Mouse (Mus musculus) megakaryocyte-erythroid progenitor cell, adult 5-6 weeks (primary cell): ENCODE data around the gene Baz2b. TPM values are rescaled to one million over a fixed set of nuclear protein-coding genes. Genes with fewer than 3 reads are reported as not detected.
"Not testable (repeated sequence)": the region's sequence is repeated elsewhere in the genome, so short reads cannot be mapped to it uniquely, and the experiment has no call there.

Source experiments
- ATAC-seq: replicated peaks from 2 replicates; pipeline ENCODE4 v1.8.0; 2016; ENCODE audit warnings: mild to moderate bottlenecking, inconsistent platforms; ENCODE audit not compliant: severe bottlenecking, poor library complexity, low FRiP score, low TSS enrichment
- total RNA-seq, 2 experiments: library from RNA; stranded (forward) in 1 of 2; stranded (reverse) in 1 of 2; fragments of 200-1000, 215-1000 nt in 1 of 2; fragments of >200 nt in 1 of 2; fragmentation: Nextera tagmentation in 1 of 2; gene quantifications; 2 replicates each; pipeline ENCODE4 v1.2.3; 2014 to 2017

The Baz2b gene
- total RNA-seq, 2 experiments from 2014 or later = 68.8 to 82.5 TPM

- peak; percentile 53 for ATAC-seq
These were observed 70.9 kb downstream of the Baz2b start for GRCm38 (mm10) chr2:60138751-60139162.

- ATAC-seq = no peak
These were observed 73.8 kb downstream of the Baz2b start for GRCm38 (mm10) chr2:60135796-60136195.

- not testable (repeated sequence) for ATAC-seq
These were observed 74.7 kb downstream of the Baz2b start for GRCm38 (mm10) chr2:60134958-60135357.

GRCm38 (mm10) chr2:60133072-60133471, 76.6 kb downstream of the Baz2b start:
- no peak for ATAC-seq

- ATAC-seq = no peak
These were observed 77.2 kb downstream of the Baz2b start for GRCm38 (mm10) chr2:60132269-60133042.

- no peak for ATAC-seq
These were observed 81.0 kb downstream of the Baz2b start for GRCm38 (mm10) chr2:60128631-60129030.

GRCm38 (mm10) chr2:60126831-60127230, 82.8 kb downstream of the Baz2b start:
- ATAC-seq = no peak

DNA sequence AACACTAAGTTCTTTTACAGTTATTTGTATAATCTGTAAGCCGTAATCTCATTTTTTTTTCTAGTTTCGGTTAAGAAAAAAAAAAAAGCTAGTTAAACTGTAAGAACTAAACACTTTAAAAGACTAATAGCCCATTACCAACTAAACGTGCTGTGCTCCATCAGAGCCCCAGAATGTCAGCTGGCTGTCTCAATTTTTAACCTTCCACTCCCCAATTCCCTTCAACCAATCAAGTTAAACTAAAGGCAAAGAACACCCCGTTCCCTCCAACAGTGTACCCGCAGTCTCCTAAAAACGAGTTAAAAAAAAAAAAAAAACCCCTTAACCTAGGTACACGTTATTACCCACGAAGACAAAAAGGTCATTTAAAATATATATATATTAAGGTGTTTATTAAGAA, 83.3 kb downstream of the Baz2b start:
- no peak for ATAC-seq

DNA sequence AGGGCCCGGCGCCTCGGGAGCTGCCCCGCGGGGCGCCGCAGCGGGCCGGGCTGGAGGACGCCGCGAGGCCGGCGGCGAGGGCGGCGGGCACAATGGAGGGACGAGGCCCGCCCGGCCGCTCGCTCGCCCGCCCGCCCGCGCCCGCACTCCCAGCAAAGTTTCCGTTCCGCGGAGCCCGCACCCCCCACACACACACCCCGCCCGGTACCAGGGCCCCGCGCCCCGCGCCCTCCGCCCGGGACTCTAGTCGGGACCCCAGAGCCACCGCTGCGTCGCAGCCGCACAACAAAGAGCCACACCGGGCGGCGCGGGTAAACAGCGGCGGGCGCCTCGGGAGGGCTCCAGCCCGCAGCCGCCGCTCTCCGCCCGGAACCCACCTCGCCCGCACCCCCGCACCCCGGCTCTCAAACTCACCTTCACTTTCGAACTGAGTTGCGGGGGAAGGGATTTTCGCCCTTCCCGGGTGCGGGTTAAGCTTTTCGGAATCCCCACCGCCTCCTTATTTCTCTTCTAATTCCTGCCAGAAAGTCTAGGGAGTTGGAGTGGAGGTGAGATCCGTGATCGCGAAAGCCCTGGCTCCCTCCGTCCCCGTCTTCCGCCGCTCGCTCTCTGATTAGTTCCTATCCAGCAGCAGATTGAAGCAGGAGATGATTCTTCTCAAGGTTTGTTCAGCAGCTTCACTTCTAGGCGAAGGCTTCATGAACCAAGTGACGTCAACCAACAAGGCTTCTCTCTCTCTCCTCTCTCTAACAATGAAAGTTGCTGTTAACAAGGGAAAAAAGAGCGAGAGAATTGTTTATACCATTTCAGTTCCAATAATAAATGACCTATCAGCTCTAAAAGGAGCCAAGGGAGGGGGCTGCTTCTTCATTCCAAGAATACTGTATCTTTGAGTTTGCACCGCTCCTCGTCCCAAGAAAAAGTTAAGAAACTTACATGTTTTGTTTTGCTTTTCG, 84.3 kb downstream of the Baz2b start:
- ATAC-seq = peak; percentile 76

DNA sequence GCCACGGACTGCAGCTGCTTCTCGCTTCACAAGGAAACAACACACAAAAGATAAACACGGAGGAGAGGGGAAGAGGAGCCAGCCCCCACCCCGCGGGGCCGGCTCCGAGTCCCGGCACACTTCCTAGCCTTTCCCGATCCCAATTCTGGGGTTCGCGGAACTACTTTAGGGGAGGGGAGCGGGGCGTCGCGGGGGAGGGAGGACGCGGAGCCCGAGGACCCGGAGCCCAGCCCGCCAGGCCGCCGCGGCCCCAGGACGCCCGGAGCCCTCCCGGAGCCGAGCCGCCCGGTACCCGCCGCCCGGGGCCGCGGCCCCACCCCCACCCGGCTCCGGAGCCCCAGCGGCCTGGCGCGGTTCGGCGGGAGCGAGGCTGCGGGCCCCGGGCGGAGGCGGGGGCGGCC, 85.0 kb downstream of the Baz2b start:
- ATAC-seq = peak; percentile 24

DNA sequence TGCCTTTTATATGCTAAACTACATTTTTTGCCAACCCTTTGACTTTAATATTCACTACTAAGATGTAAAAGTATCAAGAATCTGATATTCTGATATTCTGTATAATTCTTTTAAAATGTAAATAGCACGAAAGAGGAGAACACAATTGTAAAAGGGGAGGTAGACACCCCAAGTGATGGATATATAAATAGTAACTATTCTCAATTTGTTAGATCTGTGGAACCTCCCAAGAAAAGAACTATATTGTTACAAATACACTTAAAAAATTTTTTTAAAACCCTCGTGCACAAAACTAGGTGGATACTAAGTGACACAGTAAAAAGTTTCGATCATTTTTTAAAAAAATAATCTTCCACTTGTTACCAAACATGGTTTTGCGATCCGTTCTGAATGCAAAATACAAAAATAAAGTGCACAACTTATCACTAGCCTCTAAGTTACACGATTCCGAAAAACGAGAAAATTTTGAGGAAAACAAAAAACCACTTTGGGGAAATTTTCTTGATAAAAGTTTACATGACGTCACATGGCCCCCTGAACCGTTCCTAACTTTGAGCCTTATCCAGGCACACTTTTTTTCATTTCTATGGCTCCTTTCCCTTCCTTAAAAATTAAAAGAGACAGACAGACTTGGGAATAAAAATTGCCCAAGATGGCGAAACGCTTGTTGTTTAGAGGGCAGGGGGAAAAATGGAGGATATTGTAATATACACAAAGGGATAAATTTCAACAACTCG, 85.6 kb downstream of the Baz2b start:
- no peak for ATAC-seq

DNA sequence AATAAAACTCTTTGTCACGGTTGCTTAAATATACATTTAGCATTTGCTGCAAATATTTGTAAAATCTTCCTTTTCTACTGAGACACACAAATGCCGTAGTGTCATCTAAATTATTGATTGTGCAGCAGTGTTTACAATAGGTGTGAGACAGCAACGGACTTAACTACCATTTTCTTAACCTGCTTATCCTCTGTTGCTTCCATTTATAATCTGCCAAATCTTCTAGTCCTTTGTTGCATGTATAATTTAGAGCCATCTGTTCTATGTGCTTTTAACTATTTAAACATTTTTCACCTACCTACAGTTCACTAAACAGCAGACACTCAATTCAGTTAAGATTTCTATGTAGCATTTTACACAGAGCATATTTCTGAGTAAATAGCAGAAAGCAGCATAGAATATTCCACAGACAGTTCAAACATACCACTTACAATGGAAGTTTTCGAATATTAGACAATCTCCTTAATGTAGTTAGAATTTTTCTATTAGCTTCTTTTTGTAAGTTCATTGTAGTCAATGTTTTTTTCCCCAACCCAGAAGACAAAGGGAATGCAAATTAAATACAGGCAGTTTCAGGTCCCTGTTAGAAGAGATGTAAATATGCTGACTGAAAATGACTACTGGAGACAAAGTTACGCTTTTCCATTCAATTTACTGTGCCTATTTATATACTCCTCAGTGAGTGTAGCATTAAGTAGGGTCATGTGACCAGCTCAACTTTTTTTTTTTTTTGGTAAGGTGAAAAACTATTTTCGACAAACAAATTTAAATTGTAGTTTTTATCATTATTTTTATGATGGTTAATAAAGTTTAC, 86.4 kb downstream of the Baz2b start:
- ATAC-seq = no peak

GRCm38 (mm10) chr2:60122188-60122587, 87.5 kb downstream of the Baz2b start:
- ATAC-seq = no peak

- no peak for ATAC-seq
These were observed 89.0 kb downstream of the Baz2b start for GRCm38 (mm10) chr2:60120681-60121080.

DNA sequence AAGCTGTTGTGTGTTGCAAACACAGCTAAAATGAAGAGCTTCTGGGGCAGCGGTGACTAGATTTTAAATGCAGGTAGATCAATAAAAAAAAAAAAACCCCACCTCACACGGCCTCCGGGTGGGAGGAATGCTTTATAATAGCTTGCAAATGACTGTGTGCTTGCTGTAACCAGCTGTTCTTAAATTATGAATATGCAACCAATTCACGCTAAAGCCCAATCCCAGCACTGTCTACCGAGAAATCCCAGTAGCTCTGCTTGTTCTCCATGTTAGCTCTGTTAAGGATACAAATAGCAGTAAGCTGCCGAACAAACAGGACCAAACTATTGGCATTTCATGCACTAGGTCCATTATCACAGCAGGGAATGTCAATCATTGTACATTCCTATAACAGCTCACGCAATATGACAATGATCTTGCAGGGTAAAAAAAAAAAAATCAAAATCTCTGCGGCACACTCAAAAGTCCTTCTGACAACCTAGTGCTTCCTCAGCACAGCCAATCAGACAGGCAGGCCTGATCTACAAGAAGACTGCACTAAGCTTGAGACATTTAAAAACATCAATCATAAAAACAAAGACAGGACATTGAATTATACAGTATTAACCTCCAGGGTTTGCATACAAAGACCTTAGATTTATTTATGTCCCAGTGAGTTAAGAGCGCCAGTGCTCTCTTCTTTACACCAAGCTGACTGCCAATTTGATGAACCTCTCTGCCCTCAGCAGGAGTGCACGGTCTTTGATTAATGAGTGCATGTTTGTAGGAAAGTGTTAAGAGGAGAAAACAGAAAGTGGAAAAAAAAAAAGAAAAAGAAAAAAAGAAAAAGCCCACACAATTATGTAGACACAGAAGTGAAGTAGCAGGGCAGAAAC, 90.7 kb downstream of the Baz2b start:
- ATAC-seq = no peak

DNA sequence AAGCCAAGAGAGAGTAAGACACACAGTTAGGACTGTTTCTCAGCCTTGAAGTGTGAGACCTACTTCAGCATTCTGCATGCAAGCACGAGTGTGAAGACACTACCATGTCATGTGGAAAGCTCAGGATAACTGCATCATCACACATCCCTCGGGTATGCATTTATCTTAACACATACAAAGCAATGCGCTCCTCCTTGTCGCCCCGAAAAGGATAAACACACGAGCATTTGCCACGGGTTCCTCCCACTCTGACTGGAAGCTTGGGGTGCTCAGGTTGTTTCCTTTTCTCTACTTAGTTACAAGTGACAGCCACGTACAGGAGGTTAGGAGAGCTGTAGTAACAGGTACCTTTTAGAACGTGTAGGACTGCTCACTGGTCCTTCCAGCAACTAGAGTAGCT, 91.8 kb downstream of the Baz2b start:
- no peak for ATAC-seq

GRCm38 (mm10) chr2:60115891-60116554, 93.6 kb downstream of the Baz2b start:
- ATAC-seq = no peak

DNA sequence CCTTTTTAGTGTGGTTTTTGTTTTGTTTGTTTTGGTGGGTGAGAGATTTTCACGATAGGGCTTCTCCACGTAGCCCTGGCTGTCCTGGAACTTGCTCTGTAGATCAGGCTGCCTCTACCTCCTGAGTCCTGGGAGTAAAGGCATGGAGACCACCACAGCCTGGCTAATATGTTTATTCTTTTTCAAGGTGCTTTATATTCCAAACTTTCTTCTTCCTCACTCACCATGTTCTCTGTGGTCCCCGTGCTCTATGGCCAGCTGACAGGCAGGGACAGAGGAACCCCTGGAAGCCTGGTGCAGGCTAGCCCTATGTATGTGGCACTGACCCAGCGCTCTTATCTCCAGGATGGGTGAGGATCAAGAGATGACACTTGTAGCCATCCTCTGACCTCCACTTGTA, 94.7 kb downstream of the Baz2b start:
- ATAC-seq = no peak
